Mouse (Mus musculus) olfactory bulb, adult 2 months (tissue): ENCODE results near the gene Sarm1. TPM values are rescaled to one million over a fixed set of nuclear protein-coding genes. Genes with fewer than 3 reads are reported as not detected.

Experiments used
- H3K27ac ChIP-seq: fragments of 200-500 bp; 2 replicates; pipeline ENCODE4 v1.5.1; 2012; ENCODE audit warnings: low read depth, low read length; ENCODE audit not compliant: insufficient read depth
- H3K4me1 ChIP-seq: fragments of 200-500 bp; 2 replicates; pipeline ENCODE4 v1.6.1; 2012; ENCODE audit warnings: low read length; ENCODE audit not compliant: control insufficient read depth, insufficient read depth
- H3K4me3 ChIP-seq: fragments of 200-500 bp; 2 replicates; pipeline ENCODE4 v1.5.1; 2012; ENCODE audit warnings: mild to moderate bottlenecking, low read depth, low read length, moderate library complexity; ENCODE audit not compliant: insufficient read depth
- CTCF ChIP-seq: fragments of 200-500 bp; IDR thresholded peaks from 2 replicates; pipeline ENCODE4 v1.5.1; 2012; ENCODE audit warnings: low read depth, mild to moderate bottlenecking, low read length, moderate library complexity; ENCODE audit not compliant: insufficient read depth
- POLR2A ChIP-seq: fragments of 200-500 bp; IDR thresholded peaks from 2 replicates; pipeline ENCODE4 v1.6.1; 2012; ENCODE audit warnings: mild to moderate bottlenecking, low read depth, low read length, moderate library complexity; ENCODE audit not compliant: insufficient read depth
- WGBS: fragments of 180-500 bp; shearing (Covaris S2); methylation state at CpG from one replicate; pipeline ENCODE4 v1.1.7; 2018; 5-methylcytosine and 5-hydroxymethylcytosine counted together
- polyA plus RNA-seq: library from polyadenylated mRNA; stranded (reverse); fragments of >200 nt; gene quantifications from 2 replicates; pipeline ENCODE4 v1.2.4, GENCODE M21; 2012; ENCODE audit warnings: low replicate concordance; ENCODE audit not compliant: missing spikeins, insufficient read depth, insufficient read length

The Sarm1 gene
- polyA plus RNA-seq, 1 experiment, result not detected

GRCm38 (mm10) chr11:78499004-78499403 is 1.4 kb upstream of the Sarm1 start, which contains the start of gene Vtn:
Gene Vtn (plus strand): TSS chr11:78499091.
- H3K27ac ChIP-seq, result peak within 1 kb of the TSS; percentile 91
- WGBS, result 72% methylated on average over 7 of the region's 7 CpGs
- H3K4me3 ChIP-seq, result peak within 1 kb of the TSS; percentile 91
- peaks cover 5% of the 10 kb centered on the region for H3K4me1 ChIP-seq
- TF ChIP-seq CTCF, result no peak
- TF ChIP-seq POLR2A, result no peak

GRCm38 (mm10) chr11:78497071-78497541 is 448 bp downstream of the Sarm1 start:
- H3K27ac ChIP-seq, result peak overlapping the region; percentile 84
- TF ChIP-seq POLR2A (no peak), CTCF (no peak)
- WGBS, result under 1% methylated on average over 44 of the region's 44 CpGs

GRCm38 (mm10) chr11:78495904-78496303 is 1.6 kb downstream of the Sarm1 start:
- 15% methylated on average over 6 of the region's 6 CpGs for WGBS
- TF ChIP-seq POLR2A (no peak), CTCF (no peak)
- H3K4me3 ChIP-seq, result peak overlapping the region; percentile 10; the same call in 1 of the 2 replicates
- peaks cover 8% of the 10 kb centered on the region for H3K4me1 ChIP-seq
- no peak overlapping the region for H3K27ac ChIP-seq

More at GRCm38 (mm10) chr11:78497071-78497541, 448 bp downstream of the Sarm1 start:
- peaks cover 5% of the 10 kb centered on the region for H3K4me1 ChIP-seq
- H3K4me3 ChIP-seq, result peak overlapping the region; percentile 91

- no peak for TF ChIP-seq CTCF
- Histone ChIP-seq H3K4me3 (peak overlapping the region; percentile 37), H3K4me1 (peaks cover 12% of the 10 kb centered on the region), H3K27ac (no peak overlapping the region; the same call in 1 of the 2 replicates)
- WGBS, result 1% methylated on average over 48 of the region's 48 CpGs
Observed at GRCm38 (mm10) chr11:78490781-78491241, 6.7 kb downstream of the Sarm1 start.

GRCm38 (mm10) chr11:78488168-78488567 is 9.4 kb downstream of the Sarm1 start:
- TF ChIP-seq POLR2A, result no peak
- TF ChIP-seq CTCF, result no peak; the same call in 1 of the 2 replicates
- Histone ChIP-seq H3K4me3 (no peak overlapping the region), H3K4me1 (peaks cover 8% of the 10 kb centered on the region), H3K27ac (no peak overlapping the region)
- 5% methylated on average over 8 of the region's 8 CpGs for WGBS

GRCm38 (mm10) chr11:78483639-78484038 is 13.9 kb downstream of the Sarm1 start:
- Histone ChIP-seq H3K4me1 (peaks cover 1% of the 10 kb centered on the region; the same call in 1 of the 2 replicates), H3K27ac (no peak overlapping the region)
- 69% methylated on average over 7 of the region's 7 CpGs for WGBS

GRCm38 (mm10) chr11:78475289-78475688 is 22.3 kb downstream of the Sarm1 start:
- no peak overlapping the region for H3K27ac ChIP-seq
- TF ChIP-seq POLR2A, result no peak
- TF ChIP-seq CTCF, result no peak
- WGBS, result 70% methylated on average over 3 of the region's 3 CpGs
- H3K4me3 ChIP-seq, result no peak overlapping the region
- peaks cover 3% of the 10 kb centered on the region; the same call in 1 of the 2 replicates for H3K4me1 ChIP-seq

More at GRCm38 (mm10) chr11:78483639-78484038, 13.9 kb downstream of the Sarm1 start:
- H3K4me3 ChIP-seq, result no peak overlapping the region
- TF ChIP-seq POLR2A (no peak), CTCF (no peak)

- Histone ChIP-seq H3K27ac (no peak overlapping the region), H3K4me3 (no peak overlapping the region), H3K4me1 (peaks cover 4% of the 10 kb centered on the region)
- TF ChIP-seq POLR2A (no peak), CTCF (no peak)
- 93% methylated on average over 10 of the region's 10 CpGs for WGBS
Observed at GRCm38 (mm10) chr11:78471326-78472103, 26.0 kb downstream of the Sarm1 start.

GRCm38 (mm10) chr11:78467932-78468331 is 29.6 kb downstream of the Sarm1 start:
- 84% methylated on average over 3 of the region's 3 CpGs for WGBS
- TF ChIP-seq POLR2A, result no peak
- peaks cover 11% of the 10 kb centered on the region for H3K4me1 ChIP-seq
- no peak overlapping the region for H3K4me3 ChIP-seq
- H3K27ac ChIP-seq, result no peak overlapping the region
